Mouse (Mus musculus): ENCODE measurements around the gene G6pc3. TPM values are rescaled to one million over a fixed set of nuclear protein-coding genes. Genes with fewer than 3 reads are reported as not detected.

The G6pc3 gene
- total RNA-seq, 1 experiment: 14.2 TPM

DNA sequence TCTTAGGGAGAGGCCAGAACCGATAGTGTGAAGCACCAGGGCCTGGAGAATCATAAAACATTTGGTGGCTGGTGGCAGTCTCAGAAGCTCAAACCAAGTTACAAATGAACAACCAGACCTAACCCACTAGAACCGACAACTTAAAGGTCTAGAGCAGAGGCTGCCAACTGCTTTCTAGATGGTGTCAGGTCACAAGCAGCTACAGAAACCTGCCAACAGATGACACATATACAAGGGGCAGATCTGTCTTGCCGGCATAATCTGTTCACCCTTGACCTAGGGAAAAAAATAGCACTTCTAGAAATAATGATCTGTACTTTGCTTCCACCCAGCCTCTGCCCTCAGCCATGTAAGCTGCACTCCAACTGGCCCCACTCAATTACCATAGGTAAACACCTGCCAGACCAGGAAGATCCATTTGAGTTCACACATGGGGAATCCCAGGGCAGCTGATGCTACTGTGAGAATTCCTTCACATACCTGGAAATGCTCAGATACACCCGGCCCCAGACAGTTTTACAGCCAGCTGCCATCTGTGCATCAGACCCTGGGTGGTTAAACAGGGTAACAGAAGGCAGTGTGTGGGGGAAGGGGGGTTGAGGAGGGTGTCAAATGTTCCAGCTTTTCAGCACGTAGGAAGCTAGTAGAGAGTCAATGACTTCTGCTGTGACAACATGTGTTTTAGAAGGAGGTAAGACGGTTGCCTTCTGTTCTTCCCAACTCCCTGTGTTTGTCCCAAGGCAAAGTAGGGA is 23.3 kb upstream of the G6pc3 start:
- TF ChIP-seq HCFC1 (IDR thresholded peaks at IDR 0.05; ENCODE audit: borderline replicate concordance, insufficient read depth, low read length) (no peak), ZC3H11A (IDR thresholded peaks at IDR 0.05; ENCODE audit: borderline replicate concordance, low read depth, low read length) (no peak), ZNF384 (IDR thresholded peaks at IDR 0.05; ENCODE audit: low read depth, low read length) (no peak), CHD2 (IDR thresholded peaks at IDR 0.05; ENCODE audit: low read depth, low read length) (no peak), MAFK (IDR thresholded peaks at IDR 0.05; ENCODE audit: insufficient read depth, low read depth, low read length) (no peak)
- H3K4me1 ChIP-seq (ENCODE audit: control insufficient read depth in 2 of 2, insufficient read depth in 2 of 2, low read length in 2 of 2, poor library complexity in 1 of 2): no peaks in the 10 kb centered on the region
- H3K36me3 ChIP-seq (ENCODE audit: control insufficient read depth, insufficient read depth, low read length, poor library complexity, severe bottlenecking): peaks cover 34% of the 10 kb centered on the region
- no peak overlapping the region for H3K4me3 ChIP-seq (ENCODE audit: insufficient read depth in 1 of 2, low read depth in 1 of 2, low read length in 2 of 2, poor library complexity in 1 of 2, severe bottlenecking in 1 of 2)
- H3K27ac ChIP-seq (ENCODE audit: insufficient read depth, low read depth, low read length, poor library complexity, severe bottlenecking): no peak overlapping the region
- in situ Hi-C loops (cut with MboI; ENCODE audit: low sequenced_read_pairs in 2 of 2, unreplicated experiment in 2 of 2): no loop called here
- H3K9me3 ChIP-seq (ENCODE audit: control insufficient read depth, insufficient read depth, low read depth, low read length): no peaks in the 10 kb centered on the region
- H3K9ac ChIP-seq (ENCODE audit: insufficient read depth, low read depth, low read length, poor library complexity, severe bottlenecking): no peak overlapping the region
- no peak for DNase-seq (ENCODE audit: low read depth, low spot score)

DNA sequence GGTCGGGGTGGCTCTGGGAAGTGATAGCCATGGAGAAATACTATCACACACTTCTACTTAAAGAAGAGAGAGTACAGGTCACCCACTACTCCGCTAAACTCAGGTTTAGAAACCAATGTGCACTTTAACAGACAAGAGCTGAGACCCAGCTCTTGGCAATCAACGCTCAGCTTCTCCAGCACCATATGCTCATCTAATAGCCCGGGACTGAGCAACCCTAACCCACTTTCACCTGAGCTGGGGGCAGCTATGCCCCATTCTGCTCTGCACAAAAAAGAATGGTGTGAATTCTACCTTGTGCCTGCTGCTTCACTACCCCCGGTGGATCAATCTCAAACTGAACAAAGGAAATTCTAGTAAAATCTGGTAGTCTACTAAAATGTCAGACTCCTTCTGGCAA is 21.9 kb upstream of the G6pc3 start:
- H3K36me3 ChIP-seq (ENCODE audit: control insufficient read depth, insufficient read depth, low read length, poor library complexity, severe bottlenecking): peaks cover 32% of the 10 kb centered on the region
- H3K4me1 ChIP-seq (ENCODE audit: control insufficient read depth in 2 of 2, insufficient read depth in 2 of 2, low read length in 2 of 2, poor library complexity in 1 of 2): no peaks in the 10 kb centered on the region
- no peak overlapping the region for H3K27ac ChIP-seq (ENCODE audit: insufficient read depth, low read depth, low read length, poor library complexity, severe bottlenecking)
- DNase-seq (ENCODE audit: low read depth, low spot score): no peak
- H3K9ac ChIP-seq (ENCODE audit: insufficient read depth, low read depth, low read length, poor library complexity, severe bottlenecking): no peak overlapping the region
- H3K4me3 ChIP-seq (ENCODE audit: insufficient read depth in 1 of 2, low read depth in 1 of 2, low read length in 2 of 2, poor library complexity in 1 of 2, severe bottlenecking in 1 of 2): no peak overlapping the region
- H3K9me3 ChIP-seq (ENCODE audit: control insufficient read depth, insufficient read depth, low read depth, low read length): no peaks in the 10 kb centered on the region
- in situ Hi-C loops (cut with MboI; ENCODE audit: low sequenced_read_pairs in 2 of 2, unreplicated experiment in 2 of 2): no loop called here
- TF ChIP-seq HCFC1 (IDR thresholded peaks at IDR 0.05; ENCODE audit: borderline replicate concordance, insufficient read depth, low read length) (no peak), CHD2 (IDR thresholded peaks at IDR 0.05; ENCODE audit: low read depth, low read length) (no peak), ZNF384 (IDR thresholded peaks at IDR 0.05; ENCODE audit: low read depth, low read length) (no peak), ZC3H11A (IDR thresholded peaks at IDR 0.05; ENCODE audit: borderline replicate concordance, low read depth, low read length) (no peak), MAFK (IDR thresholded peaks at IDR 0.05; ENCODE audit: insufficient read depth, low read depth, low read length) (no peak)

DNA sequence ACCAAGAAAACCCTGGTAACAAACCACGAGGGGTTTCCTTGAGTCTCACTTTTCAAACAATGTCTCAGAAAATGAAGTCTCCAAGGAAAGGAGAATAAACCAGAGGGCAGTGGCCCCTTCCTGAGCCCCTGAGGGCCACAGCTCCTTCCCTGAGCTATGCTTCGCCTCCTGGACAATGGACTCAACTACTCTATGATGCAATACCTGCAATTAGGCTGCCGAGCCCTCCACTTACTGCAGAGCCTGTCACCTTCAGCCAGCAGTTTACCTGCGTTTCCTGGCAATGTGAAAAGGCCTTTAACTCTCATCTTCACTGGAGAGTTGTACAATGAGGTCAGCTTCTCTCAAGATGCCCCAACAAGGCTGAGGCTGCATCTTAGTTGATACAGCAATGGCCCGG is 20.7 kb upstream of the G6pc3 start:
- TF ChIP-seq CHD2 (IDR thresholded peaks at IDR 0.05; ENCODE audit: low read depth, low read length) (no peak), ZC3H11A (IDR thresholded peaks at IDR 0.05; ENCODE audit: borderline replicate concordance, low read depth, low read length) (no peak), ZNF384 (IDR thresholded peaks at IDR 0.05; ENCODE audit: low read depth, low read length) (no peak), MAFK (IDR thresholded peaks at IDR 0.05; ENCODE audit: insufficient read depth, low read depth, low read length) (no peak), HCFC1 (IDR thresholded peaks at IDR 0.05; ENCODE audit: borderline replicate concordance, insufficient read depth, low read length) (no peak)
- Histone ChIP-seq H3K9ac (ENCODE audit: insufficient read depth, low read depth, low read length, poor library complexity, severe bottlenecking) (no peak overlapping the region), H3K36me3 (ENCODE audit: control insufficient read depth, insufficient read depth, low read length, poor library complexity, severe bottlenecking) (peaks cover 25% of the 10 kb centered on the region), H3K4me1 (ENCODE audit: control insufficient read depth in 2 of 2, insufficient read depth in 2 of 2, low read length in 2 of 2, poor library complexity in 1 of 2) (no peaks in the 10 kb centered on the region), H3K27ac (ENCODE audit: insufficient read depth, low read depth, low read length, poor library complexity, severe bottlenecking) (no peak overlapping the region), H3K4me3 (ENCODE audit: insufficient read depth in 1 of 2, low read depth in 1 of 2, low read length in 2 of 2, poor library complexity in 1 of 2, severe bottlenecking in 1 of 2) (no peak overlapping the region), H3K9me3 (ENCODE audit: control insufficient read depth, insufficient read depth, low read depth, low read length) (no peaks in the 10 kb centered on the region)
- in situ Hi-C loops (cut with MboI; ENCODE audit: low sequenced_read_pairs in 2 of 2, unreplicated experiment in 2 of 2): no loop called here
- no peak for DNase-seq (ENCODE audit: low read depth, low spot score)

DNA sequence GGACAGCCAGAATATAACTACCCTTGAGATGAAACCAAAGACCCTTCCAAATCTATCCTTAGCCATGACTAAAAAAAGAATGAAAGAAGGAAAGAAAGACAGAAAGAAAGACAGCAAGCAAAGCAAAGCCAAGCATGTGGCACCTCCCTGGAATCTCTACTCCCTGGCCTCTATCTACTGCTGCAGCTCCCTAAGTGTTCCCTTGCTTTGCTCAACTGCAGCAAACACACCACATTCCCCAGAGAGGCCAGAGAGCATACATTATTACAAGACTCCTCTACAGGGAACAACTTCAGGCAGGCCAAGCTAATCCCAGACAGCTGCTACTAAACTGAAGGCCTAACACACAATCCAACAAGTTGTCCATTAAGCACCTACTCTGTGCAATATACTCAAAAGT is 9.6 kb upstream of the G6pc3 start:
- TF ChIP-seq ZNF384 (IDR thresholded peaks at IDR 0.05; ENCODE audit: low read depth, low read length): no peak
- no peak for TF ChIP-seq HCFC1 (IDR thresholded peaks at IDR 0.05; ENCODE audit: borderline replicate concordance, insufficient read depth, low read length)
- TF ChIP-seq ZC3H11A (IDR thresholded peaks at IDR 0.05; ENCODE audit: borderline replicate concordance, low read depth, low read length): no peak
- TF ChIP-seq MAFK (IDR thresholded peaks at IDR 0.05; ENCODE audit: insufficient read depth, low read depth, low read length): no peak
- TF ChIP-seq CHD2 (IDR thresholded peaks at IDR 0.05; ENCODE audit: low read depth, low read length): no peak
- Histone ChIP-seq H3K9ac (ENCODE audit: insufficient read depth, low read depth, low read length, poor library complexity, severe bottlenecking) (no peak overlapping the region), H3K4me1 (ENCODE audit: control insufficient read depth in 2 of 2, insufficient read depth in 2 of 2, low read length in 2 of 2, poor library complexity in 1 of 2) (no peaks in the 10 kb centered on the region), H3K36me3 (ENCODE audit: control insufficient read depth, insufficient read depth, low read length, poor library complexity, severe bottlenecking) (peaks cover 13% of the 10 kb centered on the region), H3K9me3 (ENCODE audit: control insufficient read depth, insufficient read depth, low read depth, low read length) (no peaks in the 10 kb centered on the region), H3K4me3 (ENCODE audit: insufficient read depth in 1 of 2, low read depth in 1 of 2, low read length in 2 of 2, poor library complexity in 1 of 2, severe bottlenecking in 1 of 2) (no peak overlapping the region), H3K27ac (ENCODE audit: insufficient read depth, low read depth, low read length, poor library complexity, severe bottlenecking) (no peak overlapping the region)
- in situ Hi-C loops (cut with MboI; ENCODE audit: low sequenced_read_pairs in 2 of 2, unreplicated experiment in 2 of 2): no loop called here
- no peak for DNase-seq (ENCODE audit: low read depth, low spot score)
